Mouse (Mus musculus): Measurements from ENCODE around the gene Ddx59.

Gene Ddx59

GRCm38 (mm10) chr1:136414798-136415755 is at the start of gene Ddx59:
Ddx59 (plus strand) TSS chr1:136415271.
- peak; percentile 83 for DNase-seq (ENCODE audit: low read depth, low spot score)

GRCm38 (mm10) chr1:136365986-136366385 is 49.1 kb upstream of the Ddx59 start:
- DNase-seq (ENCODE audit: low read depth, low spot score): no peak

GRCm38 (mm10) chr1:136379261-136379660 is 35.8 kb upstream of the Ddx59 start:
- no peak for DNase-seq (ENCODE audit: low read depth, low spot score)

- DNase-seq (ENCODE audit: low read depth, low spot score): no peak
Measured at GRCm38 (mm10) chr1:136380161-136380560, 34.9 kb upstream of the Ddx59 start.

- no peak for DNase-seq (ENCODE audit: low read depth, low spot score)
Measured at GRCm38 (mm10) chr1:136380606-136381005, 34.5 kb upstream of the Ddx59 start.

GRCm38 (mm10) chr1:136381169-136381568 is 33.9 kb upstream of the Ddx59 start:
- DNase-seq (ENCODE audit: low read depth, low spot score): no peak

- no peak for DNase-seq (ENCODE audit: low read depth, low spot score)
Measured at GRCm38 (mm10) chr1:136381583-136381982, 33.5 kb upstream of the Ddx59 start.

GRCm38 (mm10) chr1:136386914-136387313 is 28.2 kb upstream of the Ddx59 start:
- no peak for DNase-seq (ENCODE audit: low read depth, low spot score)

GRCm38 (mm10) chr1:136394506-136394905 is 20.6 kb upstream of the Ddx59 start:
- no peak for DNase-seq (ENCODE audit: low read depth, low spot score)

GRCm38 (mm10) chr1:136395073-136395472 is 20.0 kb upstream of the Ddx59 start:
- DNase-seq (ENCODE audit: low read depth, low spot score): no peak

GRCm38 (mm10) chr1:136401281-136401680 is 13.8 kb upstream of the Ddx59 start:
- DNase-seq (ENCODE audit: low read depth, low spot score): no peak

- no peak for DNase-seq (ENCODE audit: low read depth, low spot score)
Measured at GRCm38 (mm10) chr1:136409631-136410030, 5.4 kb upstream of the Ddx59 start.

GRCm38 (mm10) chr1:136415756-136416126 is 670 bp downstream of the Ddx59 start:
- no peak for DNase-seq (ENCODE audit: low read depth, low spot score)

- DNase-seq (ENCODE audit: low read depth, low spot score): no peak
Measured at GRCm38 (mm10) chr1:136418393-136418792, 3.3 kb downstream of the Ddx59 start.

GRCm38 (mm10) chr1:136427166-136427969 is 12.3 kb downstream of the Ddx59 start:
- no peak for DNase-seq (ENCODE audit: low read depth, low spot score)

- no peak for DNase-seq (ENCODE audit: low read depth, low spot score)
Measured at GRCm38 (mm10) chr1:136428981-136429380, 13.9 kb downstream of the Ddx59 start.

GRCm38 (mm10) chr1:136430126-136430818 is 15.2 kb downstream of the Ddx59 start:
- no peak for DNase-seq (ENCODE audit: low read depth, low spot score)

GRCm38 (mm10) chr1:136440741-136441140 is 25.7 kb downstream of the Ddx59 start:
- no peak for DNase-seq (ENCODE audit: low read depth, low spot score)

GRCm38 (mm10) chr1:136442809-136443208 is 27.7 kb downstream of the Ddx59 start:
- DNase-seq (ENCODE audit: low read depth, low spot score): no peak

GRCm38 (mm10) chr1:136444555-136445255 is 29.6 kb downstream of the Ddx59 start:
- no peak for DNase-seq (ENCODE audit: low read depth, low spot score)

- DNase-seq (ENCODE audit: low read depth, low spot score): no peak
Measured at GRCm38 (mm10) chr1:136446933-136447332, 31.9 kb downstream of the Ddx59 start.
